Mouse (Mus musculus): Measurements from ENCODE around the gene Tpcn2. TPM values are rescaled to one million over a fixed set of nuclear protein-coding genes. Genes with fewer than 3 reads are reported as not detected.

Gene Tpcn2
- total RNA-seq, 2 experiments from 2014 or later, result 7.0 to 9.8 TPM

- DNase-seq, result peak; percentile 48
Measured at GRCm38 (mm10) chr7:145299562-145300320, 15.9 kb upstream of the Tpcn2 start.

- no peak for DNase-seq
Measured at GRCm38 (mm10) chr7:145298666-145299490, 15.1 kb upstream of the Tpcn2 start.

GRCm38 (mm10) chr7:145293859-145294258 is 10.0 kb upstream of the Tpcn2 start:
- peak; percentile 39 for DNase-seq

- no peak for DNase-seq
Measured at GRCm38 (mm10) chr7:145292726-145293125, 8.9 kb upstream of the Tpcn2 start.

- DNase-seq, result no peak
Measured at GRCm38 (mm10) chr7:145291847-145292246, 8.0 kb upstream of the Tpcn2 start.

- DNase-seq, result peak; percentile 28
Measured at GRCm38 (mm10) chr7:145289302-145289701, 5.5 kb upstream of the Tpcn2 start.

- DNase-seq, result no peak
Measured at GRCm38 (mm10) chr7:145287410-145287809, 3.6 kb upstream of the Tpcn2 start.

GRCm38 (mm10) chr7:145285476-145285875 is 1.7 kb upstream of the Tpcn2 start:
- DNase-seq, result no peak

- no peak for DNase-seq
Measured at GRCm38 (mm10) chr7:145284293-145284692, 482 bp upstream of the Tpcn2 start.

GRCm38 (mm10) chr7:145283041-145283440 is 770 bp downstream of the Tpcn2 start:
- no peak for DNase-seq

- DNase-seq, result no peak
Measured at GRCm38 (mm10) chr7:145281396-145281795, 2.4 kb downstream of the Tpcn2 start.

GRCm38 (mm10) chr7:145275488-145275887 is 8.3 kb downstream of the Tpcn2 start:
- DNase-seq, result no peak

- no peak for DNase-seq
Measured at GRCm38 (mm10) chr7:145270955-145271354, 12.9 kb downstream of the Tpcn2 start.

GRCm38 (mm10) chr7:145268890-145269289 is 14.9 kb downstream of the Tpcn2 start:
- no peak for DNase-seq

- DNase-seq, result peak; percentile 48
Measured at GRCm38 (mm10) chr7:145266011-145266410, 17.8 kb downstream of the Tpcn2 start.

- no peak for DNase-seq
Measured at GRCm38 (mm10) chr7:145264202-145264601, 19.6 kb downstream of the Tpcn2 start.

- DNase-seq, result no peak
Measured at GRCm38 (mm10) chr7:145256092-145256491, 27.7 kb downstream of the Tpcn2 start.

GRCm38 (mm10) chr7:145253986-145254630 is 29.7 kb downstream of the Tpcn2 start:
- DNase-seq, result no peak

GRCm38 (mm10) chr7:145252715-145253476 is 30.9 kb downstream of the Tpcn2 start:
- peak; percentile 93 for DNase-seq

GRCm38 (mm10) chr7:145250225-145250624 is 33.6 kb downstream of the Tpcn2 start:
- DNase-seq, result no peak

- DNase-seq, result no peak
Measured at GRCm38 (mm10) chr7:145248911-145249310, 34.9 kb downstream of the Tpcn2 start.
